Mouse (Mus musculus): ENCODE results near the gene Med29.

GRCm38 (mm10) chr7:28440739-28441138 is 48.2 kb upstream of the Med29 start:
- TF ChIP-seq CTCF (IDR thresholded peaks at IDR 0.05; ENCODE audit: control insufficient read depth, insufficient read depth, insufficient read length) (no peak), CEBPB (IDR thresholded peaks at IDR 0.05; ENCODE audit: low read depth) (no peak)

Data from C2C12 (cell line).